Mouse (Mus musculus) neural tube, embryonic 11.5 days (tissue): ENCODE results near the gene Gm17622. TPM values are rescaled to one million over a fixed set of nuclear protein-coding genes. Genes with fewer than 3 reads are reported as not detected.

Experiments
- ATAC-seq: fragments of 200-750 bp; cut with Nextera tagmentation; 2 replicates; pipeline ENCODE4 v1.8.0; 2017; ENCODE audit warnings: moderate number of reproducible peaks, mild to moderate bottlenecking, moderate TSS enrichment, moderate library complexity; ENCODE audit not compliant: insufficient read depth, low FRiP score, low TSS enrichment
- DNase-seq: peaks from one replicate; pipeline ENCODE4 v3.0.0-alpha.2; 2015; ENCODE audit warnings: low spot score
- H3K27ac ChIP-seq: fragments of 300-500 bp; sonication (generic); 2 replicates; pipeline ENCODE4 v1.5.1; 2014; ENCODE audit warnings: low read depth, mild to moderate bottlenecking, low read length
- H3K27me3 ChIP-seq: fragments of 300-500 bp; sonication (generic); 2 replicates; pipeline ENCODE4 v1.6.1; 2014; ENCODE audit warnings: mild to moderate bottlenecking, low read length, mixed read lengths; ENCODE audit not compliant: control insufficient read depth, insufficient read depth
- H3K36me3 ChIP-seq: fragments of 300-500 bp; sonication (generic); 2 replicates; pipeline ENCODE4 v1.6.1; 2014; ENCODE audit warnings: mild to moderate bottlenecking, low read length, moderate library complexity, mixed read lengths; ENCODE audit not compliant: control insufficient read depth, insufficient read depth
- H3K4me1 ChIP-seq: fragments of 300-500 bp; sonication (generic); 2 replicates; pipeline ENCODE4 v1.6.1; 2014; ENCODE audit warnings: low read length, mixed read lengths; ENCODE audit not compliant: control insufficient read depth, insufficient read depth
- H3K4me2 ChIP-seq: fragments of 300-500 bp; sonication (generic); 2 replicates; pipeline ENCODE4 v1.6.1; 2014; ENCODE audit warnings: low read depth, mild to moderate bottlenecking, moderate library complexity
- H3K4me3 ChIP-seq: fragments of 300-500 bp; sonication (generic); 2 replicates; pipeline ENCODE4 v1.5.1; 2014; ENCODE audit warnings: low read depth, low read length
- H3K9ac ChIP-seq: fragments of 300-500 bp; sonication (generic); 2 replicates; pipeline ENCODE4 v1.6.1; 2014; ENCODE audit warnings: mild to moderate bottlenecking, low read length
- H3K9me3 ChIP-seq: fragments of 300-500 bp; sonication (generic); 2 replicates; pipeline ENCODE4 v1.6.1; 2016; ENCODE audit warnings: low read length; ENCODE audit not compliant: control insufficient read depth
- WGBS: fragments of 180-500 bp; shearing (Covaris S2); extraction: QIAGEN DNeasy Blood & Tissue Kit; methylation state at CpG from one replicate; pipeline ENCODE4 v1.1.7; 2014; 5-methylcytosine and 5-hydroxymethylcytosine counted together
- polyA plus RNA-seq: library from polyadenylated mRNA; unstranded; fragments of >200 nt; fragmentation: Nextera tagmentation; extraction: Ambion mirVana; gene quantifications from 2 replicates; pipeline ENCODE4 v1.2.1, GENCODE M21; 2014

Gm17622 gene
- polyA plus RNA-seq, 1 experiment from 2014 or later: not detected

DNA sequence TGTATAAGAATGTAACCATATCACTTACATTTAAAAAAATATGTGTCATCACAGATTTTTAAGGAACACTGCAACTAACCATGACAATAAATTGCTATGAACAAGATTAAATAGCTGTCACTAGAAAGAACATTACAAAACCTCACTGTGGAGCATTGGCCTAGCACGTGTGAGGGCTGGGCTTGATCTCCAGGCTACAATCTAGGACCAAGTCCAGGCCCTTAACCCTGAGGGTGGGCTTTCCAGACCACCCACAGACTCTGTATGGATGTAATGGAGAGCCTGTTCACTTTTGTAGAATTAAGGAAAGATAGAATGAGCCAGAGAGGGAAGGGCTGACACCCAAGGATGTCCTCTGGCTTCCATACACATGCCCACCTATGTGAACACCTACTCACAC is 27.9 kb upstream of the Gm17622 start:
- no peak overlapping the region for H3K4me2 ChIP-seq
- H3K4me1 ChIP-seq: no peaks in the 10 kb centered on the region
- no peaks in the 10 kb centered on the region for H3K9me3 ChIP-seq
- no peak overlapping the region for H3K9ac ChIP-seq
- H3K27me3 ChIP-seq: no peaks in the 10 kb centered on the region
- ATAC-seq: no peak
- no peaks in the 10 kb centered on the region for H3K36me3 ChIP-seq
- no peak for DNase-seq
- no peak overlapping the region for H3K27ac ChIP-seq
- WGBS: 79% methylated on average over 1 of the region's 1 CpGs
- no peak overlapping the region for H3K4me3 ChIP-seq

DNA sequence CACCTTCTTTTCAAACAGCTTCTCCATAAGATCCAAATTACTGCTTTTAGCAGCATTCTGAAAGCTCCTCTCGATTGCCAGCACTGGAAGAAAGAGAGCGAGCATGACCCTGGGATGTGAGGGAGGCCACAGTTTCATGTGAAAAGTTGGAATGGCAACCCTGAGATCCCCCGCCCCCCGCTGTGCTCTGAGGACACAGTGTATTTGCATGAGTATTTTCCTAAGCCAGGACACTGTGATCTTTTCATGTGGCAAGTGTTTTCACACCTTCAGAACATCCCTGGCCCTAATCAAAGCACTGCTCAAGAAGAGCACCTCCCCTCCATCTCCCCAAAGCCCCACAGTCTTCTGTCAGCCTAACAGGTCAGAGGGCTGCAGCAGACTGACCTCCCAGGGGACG is 25.2 kb upstream of the Gm17622 start:
- ATAC-seq (no peak), DNase-seq (no peak)
- WGBS: 43% methylated on average over 5 of the region's 5 CpGs
- H3K4me3 ChIP-seq: no peak overlapping the region
- H3K27me3 ChIP-seq: no peaks in the 10 kb centered on the region
- no peak overlapping the region for H3K27ac ChIP-seq
- no peak overlapping the region for H3K9ac ChIP-seq
- no peaks in the 10 kb centered on the region for H3K4me1 ChIP-seq
- H3K9me3 ChIP-seq: no peaks in the 10 kb centered on the region
- no peaks in the 10 kb centered on the region for H3K36me3 ChIP-seq
- no peak overlapping the region for H3K4me2 ChIP-seq

DNA sequence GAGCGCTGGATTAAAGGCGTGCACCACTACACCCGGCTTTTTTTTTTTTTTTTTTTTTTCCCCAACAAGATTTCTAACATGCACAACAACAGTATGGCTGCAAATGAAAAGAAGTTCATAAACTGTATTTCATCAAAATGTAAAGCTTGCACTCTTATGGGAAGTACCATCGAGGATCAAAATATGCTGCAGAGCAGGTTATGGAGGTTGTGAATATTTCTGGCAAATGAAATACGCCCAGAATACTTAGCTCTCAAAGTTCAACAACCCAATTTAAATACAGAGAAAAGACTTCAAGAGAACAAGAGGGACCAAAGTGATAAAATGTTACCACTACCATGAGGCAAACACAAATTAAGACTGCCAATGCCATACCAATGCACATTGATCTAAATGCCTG is 21.9 kb upstream of the Gm17622 start:
- no peaks in the 10 kb centered on the region for H3K4me1 ChIP-seq
- DNase-seq (no peak), ATAC-seq (no peak)
- H3K4me3 ChIP-seq: no peak overlapping the region
- no peak overlapping the region for H3K4me2 ChIP-seq
- H3K27me3 ChIP-seq: no peaks in the 10 kb centered on the region
- WGBS: 90% methylated on average over 5 of the region's 5 CpGs
- H3K36me3 ChIP-seq: no peaks in the 10 kb centered on the region
- no peaks in the 10 kb centered on the region for H3K9me3 ChIP-seq
- no peak overlapping the region for H3K27ac ChIP-seq
- no peak overlapping the region for H3K9ac ChIP-seq

DNA sequence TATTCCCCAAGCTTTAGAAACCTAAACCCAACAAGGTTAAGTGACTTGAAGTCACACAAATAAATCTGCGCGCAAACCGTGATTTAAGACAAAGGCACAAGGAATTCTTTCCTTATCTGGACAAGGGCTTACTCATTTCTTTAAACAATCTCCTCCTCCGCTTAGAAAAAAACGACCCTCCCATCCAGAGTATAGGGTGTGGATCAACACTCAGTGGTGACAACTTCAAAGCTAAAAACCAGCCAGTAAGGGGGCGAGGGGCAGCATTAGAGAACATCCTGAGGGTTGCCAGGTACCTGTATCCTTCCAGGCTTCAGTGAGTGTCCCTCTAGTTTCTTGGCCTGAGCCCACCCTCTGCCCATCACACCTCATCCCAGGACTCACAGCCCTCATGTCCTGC is 20.0 kb upstream of the Gm17622 start:
- H3K9me3 ChIP-seq: no peaks in the 10 kb centered on the region
- no peak overlapping the region for H3K9ac ChIP-seq
- H3K27ac ChIP-seq: no peak overlapping the region
- H3K4me1 ChIP-seq: no peaks in the 10 kb centered on the region
- H3K27me3 ChIP-seq: no peaks in the 10 kb centered on the region
- H3K4me3 ChIP-seq: no peak overlapping the region
- H3K4me2 ChIP-seq: no peak overlapping the region
- H3K36me3 ChIP-seq: no peaks in the 10 kb centered on the region
- DNase-seq: no peak
- ATAC-seq: no peak
- WGBS: 85% methylated on average over 6 of the region's 6 CpGs

DNA sequence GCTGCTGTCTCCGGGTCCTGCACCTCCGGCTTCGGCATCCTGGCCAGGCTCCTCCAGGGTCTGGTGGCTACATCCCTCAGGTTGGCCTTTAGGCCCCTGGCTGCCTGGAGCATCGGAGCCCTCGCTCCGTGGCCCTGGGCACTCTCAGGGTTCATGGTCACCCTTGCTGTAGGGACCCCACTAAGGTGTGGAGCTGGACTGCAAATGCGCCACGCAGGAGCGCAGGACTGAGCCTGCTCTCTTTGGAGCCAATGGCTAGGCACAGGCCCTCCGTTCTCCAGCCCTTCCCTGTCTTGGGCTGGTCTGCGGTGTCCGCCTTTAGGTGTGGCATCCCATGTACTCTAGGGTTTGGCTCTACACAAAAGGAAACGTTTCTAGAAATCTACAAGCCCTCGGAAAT is 19.6 kb upstream of the Gm17622 start, which contains the start of gene Ankdd1b:
Gene Ankdd1b, minus strand, starts transcription at position 242 of the 400 bp plus-strand sequence.
- Histone ChIP-seq H3K27ac (no peak within 1 kb of the TSS), H3K27me3 (no peaks in the 10 kb centered on the region), H3K4me3 (no peak within 1 kb of the TSS), H3K4me2 (no peak within 1 kb of the TSS), H3K9me3 (no peaks in the 10 kb centered on the region), H3K36me3 (no peaks in the 10 kb centered on the region), H3K9ac (no peak within 1 kb of the TSS), H3K4me1 (no peaks in the 10 kb centered on the region)
- ATAC-seq (no peak), DNase-seq (no peak)
- WGBS: 88% methylated on average over 14 of the region's 14 CpGs

DNA sequence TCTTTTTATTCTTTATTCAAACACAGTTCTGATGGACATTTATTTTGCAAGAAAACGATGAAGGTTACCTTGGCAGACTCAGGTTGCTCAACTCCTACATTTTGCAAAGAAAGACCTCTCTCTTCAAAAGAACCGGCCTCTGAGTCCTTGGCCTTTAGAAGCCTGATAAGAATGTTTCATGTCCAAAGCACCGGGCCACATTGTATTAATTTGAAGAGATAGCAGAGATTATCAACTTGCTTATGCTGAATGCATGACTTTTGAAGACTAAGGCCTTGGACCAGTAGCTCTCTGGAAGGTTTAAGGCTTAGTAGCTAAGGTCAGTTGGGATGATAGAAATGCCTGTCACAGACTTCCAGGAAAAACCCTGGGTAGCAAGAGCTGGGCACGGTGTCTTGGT is 13.3 kb upstream of the Gm17622 start:
- ATAC-seq: no peak
- Histone ChIP-seq H3K27me3 (no peaks in the 10 kb centered on the region), H3K27ac (no peak overlapping the region), H3K9ac (no peak overlapping the region), H3K4me1 (no peaks in the 10 kb centered on the region), H3K36me3 (no peaks in the 10 kb centered on the region), H3K4me2 (no peak overlapping the region), H3K9me3 (no peaks in the 10 kb centered on the region), H3K4me3 (no peak overlapping the region)
- WGBS: 92% methylated on average over 4 of the region's 4 CpGs
- DNase-seq: no peak

DNA sequence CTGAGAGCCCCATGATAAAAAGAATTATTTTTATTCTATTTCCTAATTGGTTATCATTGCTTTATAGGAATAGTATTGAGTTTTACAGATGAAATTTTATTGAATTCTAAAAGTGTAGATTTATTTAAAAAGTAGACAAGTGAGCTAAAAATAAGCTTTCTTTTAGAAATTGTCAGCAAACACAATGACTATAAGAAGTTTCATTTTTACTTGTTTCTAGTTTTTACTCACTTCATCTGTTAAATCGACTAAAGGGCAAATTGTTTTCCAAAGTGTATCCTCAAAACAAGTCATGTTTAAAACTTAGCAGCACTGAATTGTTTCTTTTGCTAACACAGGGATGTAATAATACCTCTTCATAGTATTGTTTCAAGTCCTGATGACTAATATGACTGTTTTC is 11.5 kb upstream of the Gm17622 start:
- H3K27me3 ChIP-seq: no peaks in the 10 kb centered on the region
- no peak overlapping the region for H3K27ac ChIP-seq
- no peak overlapping the region for H3K9ac ChIP-seq
- DNase-seq (no peak), ATAC-seq (no peak)
- H3K36me3 ChIP-seq: no peaks in the 10 kb centered on the region
- no peaks in the 10 kb centered on the region for H3K9me3 ChIP-seq
- no peaks in the 10 kb centered on the region for H3K4me1 ChIP-seq
- no peak overlapping the region for H3K4me3 ChIP-seq
- H3K4me2 ChIP-seq: no peak overlapping the region
- 95% methylated on average over 1 of the region's 1 CpGs for WGBS

DNA sequence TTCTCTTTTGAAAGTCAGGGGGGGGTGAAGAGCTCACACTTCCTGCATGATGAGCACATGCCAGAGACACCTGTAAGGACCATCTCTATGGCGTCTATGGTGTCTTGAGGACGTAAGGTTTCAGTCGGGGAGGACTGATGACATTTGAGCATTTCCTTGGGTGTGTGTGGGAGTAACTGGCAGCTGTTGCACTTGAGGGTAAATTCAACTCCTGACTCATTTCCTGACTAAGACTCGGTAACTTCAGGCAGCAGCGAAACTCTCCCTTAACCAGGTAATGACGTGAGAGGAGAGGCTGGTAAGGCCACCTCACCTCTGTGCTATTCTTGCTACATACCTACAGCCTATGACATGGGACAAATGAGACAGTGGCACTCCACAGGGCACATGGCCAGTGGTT is 3.3 kb upstream of the Gm17622 start:
- Histone ChIP-seq H3K9me3 (no peaks in the 10 kb centered on the region), H3K27me3 (no peaks in the 10 kb centered on the region), H3K4me2 (no peak overlapping the region), H3K27ac (no peak overlapping the region), H3K36me3 (0 out of 2 replicates have a peak, but pooled peaks cover 5% of the 10 kb centered on the region), H3K4me3 (no peak overlapping the region), H3K9ac (no peak overlapping the region), H3K4me1 (no peaks in the 10 kb centered on the region)
- no peak for DNase-seq
- 93% methylated on average over 6 of the region's 6 CpGs for WGBS
- no peak for ATAC-seq

DNA sequence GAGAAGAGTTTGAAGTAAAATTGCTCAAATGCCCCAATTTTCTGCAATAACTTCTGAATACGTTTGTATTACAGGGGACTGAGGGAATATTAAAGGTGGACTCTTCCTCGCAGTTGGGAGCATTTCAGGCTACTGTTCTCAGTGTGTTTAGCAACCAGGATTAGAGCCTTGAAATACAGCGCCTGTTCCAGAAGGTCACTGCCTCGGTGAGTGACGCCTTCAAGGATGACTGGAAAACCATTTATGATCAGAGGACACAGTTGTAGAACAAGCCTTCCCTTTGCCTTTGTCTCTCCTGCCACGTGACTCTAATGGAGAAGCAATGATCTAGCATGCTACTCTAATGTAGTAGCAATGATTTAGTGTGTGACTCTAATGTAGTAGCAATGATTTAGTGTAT is 2.6 kb upstream of the Gm17622 start:
- Histone ChIP-seq H3K9me3 (no peaks in the 10 kb centered on the region), H3K4me3 (no peak overlapping the region), H3K27me3 (no peaks in the 10 kb centered on the region), H3K27ac (no peak overlapping the region), H3K9ac (no peak overlapping the region), H3K4me1 (no peaks in the 10 kb centered on the region), H3K36me3 (0 out of 2 replicates have a peak, but pooled peaks cover 5% of the 10 kb centered on the region), H3K4me2 (no peak overlapping the region)
- DNase-seq: no peak
- WGBS: 92% methylated on average over 6 of the region's 6 CpGs
- no peak for ATAC-seq
